Mouse (Mus musculus): Measurements from ENCODE around the gene Atf1. TPM values are rescaled to one million over a fixed set of nuclear protein-coding genes. Genes with fewer than 3 reads are reported as not detected.
"Not testable (repeated sequence)": the region's sequence is repeated elsewhere in the genome, so short reads cannot be mapped to it uniquely, and the experiment has no call there.

The Atf1 gene
- polyA plus RNA-seq, 1 experiment from 2014 or later, result 31.1 TPM

DNA sequence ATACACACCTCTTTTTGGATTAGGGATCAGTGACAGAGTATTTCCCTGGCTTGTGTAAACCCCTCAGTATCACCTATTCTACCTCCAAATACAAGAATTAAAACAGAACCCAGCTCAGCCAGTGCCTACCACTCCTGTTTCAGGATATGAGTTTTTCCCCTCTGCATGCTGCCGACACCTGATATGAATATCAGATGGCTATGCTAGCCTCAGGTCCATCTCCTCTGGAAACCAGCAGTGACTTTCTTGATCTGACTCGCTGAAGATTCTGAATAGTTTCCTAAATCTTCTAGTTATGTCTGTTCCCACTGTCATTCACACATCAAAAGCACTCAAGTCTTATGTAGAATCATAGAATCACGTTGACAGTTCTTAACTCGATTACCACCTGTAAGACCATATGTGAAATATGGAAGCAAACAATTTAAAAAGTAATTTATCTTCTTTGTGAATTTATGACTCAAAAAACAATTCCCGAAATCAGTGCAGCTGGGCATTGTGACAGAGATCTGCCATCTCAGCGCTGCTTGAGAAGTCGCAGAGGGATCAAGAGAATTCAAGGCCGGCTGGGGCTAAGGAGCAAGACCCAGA, 75.9 kb downstream of the Atf1 start:
- H3K4me3 ChIP-seq, result peak overlapping the region; percentile 47; the same call in 1 of the 2 replicates
- no peak for ATAC-seq (ENCODE audit: low FRiP score)

DNA sequence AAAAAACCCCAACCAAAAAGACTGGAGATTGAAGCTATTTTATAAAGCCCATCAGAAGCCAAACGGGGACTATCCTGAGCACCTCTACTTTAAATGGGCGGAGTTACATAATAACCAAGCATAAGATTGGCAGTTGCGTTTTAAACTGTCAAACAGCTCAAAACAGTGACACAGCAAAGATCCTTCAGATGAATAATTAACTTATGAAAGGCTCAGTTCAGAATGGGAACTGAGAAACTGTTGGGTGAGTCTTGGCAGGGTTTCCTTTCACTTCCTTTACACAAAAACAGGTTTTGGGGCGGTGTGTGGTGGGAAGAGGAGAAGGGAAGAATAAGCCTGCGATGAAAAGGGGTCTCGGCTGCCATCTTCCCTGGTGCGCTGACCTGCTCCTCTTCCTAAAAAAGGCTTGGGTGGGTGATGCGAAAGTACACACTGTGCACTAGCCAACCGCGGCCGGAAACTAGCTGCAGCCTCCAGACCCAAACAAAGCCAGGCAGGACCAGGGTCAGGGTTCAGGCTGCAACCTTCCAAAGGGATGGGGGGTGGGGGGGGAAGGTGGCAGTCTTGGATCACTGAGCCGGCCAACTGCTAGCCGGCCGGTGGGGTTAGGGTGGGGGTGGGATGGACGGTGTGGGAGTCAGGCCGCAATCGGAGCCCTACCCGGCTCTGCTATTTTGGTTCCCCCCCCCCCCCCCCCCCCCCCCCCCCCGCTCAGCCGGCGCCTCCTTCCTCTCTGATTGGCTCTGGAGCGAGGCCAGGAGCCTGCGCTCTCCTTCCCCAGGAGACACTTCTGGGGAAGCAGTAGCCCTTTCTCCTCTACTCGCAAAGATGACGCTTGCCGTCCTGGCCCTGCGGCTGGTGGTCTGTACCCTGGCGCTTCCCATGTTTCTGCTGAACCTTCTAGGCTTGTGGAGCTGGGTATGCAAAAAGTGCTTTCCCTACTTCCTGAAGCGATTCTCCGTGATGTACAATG, 76.7 kb downstream of the Atf1 start, which contains the start of gene Mettl7a1:
Gene Mettl7a1 (plus strand): TSS at position 122 of the 973 bp plus-strand sequence.
- peak; percentile 87 for ATAC-seq (ENCODE audit: low FRiP score)
- Histone ChIP-seq H3K4me3 (peak within 1 kb of the TSS; percentile 47), H3K9me3 (replicated peaks) (no peaks in the 10 kb centered on the region), H3K9ac (peak within 1 kb of the TSS; percentile 72), H3K27me3 (no peaks in the 10 kb centered on the region), H3K27ac (peak within 1 kb of the TSS; percentile 88), H3K36me3 (no peaks in the 10 kb centered on the region), H3K4me1 (peaks cover 4% of the 10 kb centered on the region; the same call in 1 of the 2 replicates), H3K4me2 (replicated peaks) (peak within 1 kb of the TSS; percentile 76)
- WGBS, result 3% methylated on average over 18 of the region's 30 CpGs

More for the DNA sequence above, 75.9 kb downstream of the Atf1 start:
- Histone ChIP-seq H3K36me3 (no peaks in the 10 kb centered on the region), H3K4me2 (replicated peaks) (peak overlapping the region; percentile 76), H3K4me1 (peaks cover 4% of the 10 kb centered on the region; the same call in 1 of the 2 replicates), H3K9me3 (replicated peaks) (no peaks in the 10 kb centered on the region), H3K9ac (no peak overlapping the region), H3K27me3 (no peaks in the 10 kb centered on the region), H3K27ac (no peak overlapping the region)
- 59% methylated on average over 8 of the region's 8 CpGs for WGBS

DNA sequence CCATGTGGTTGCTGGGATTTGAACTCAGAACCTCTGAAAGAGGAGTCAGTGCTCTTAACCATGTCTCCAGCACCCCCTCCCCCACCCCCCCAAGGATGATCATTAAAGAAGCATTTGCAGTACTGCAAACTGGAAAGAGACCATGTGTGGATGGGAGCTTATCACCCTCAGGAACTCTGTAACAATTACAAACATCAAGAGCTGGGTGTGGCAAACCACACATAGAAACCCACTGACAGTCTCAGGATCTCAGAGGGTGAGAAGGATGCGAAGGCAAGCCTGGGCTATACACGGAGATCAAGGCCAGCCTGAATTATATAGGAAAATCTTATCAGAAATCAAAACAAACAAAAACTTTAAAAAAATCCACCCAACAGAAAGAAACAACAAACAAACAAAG, 78.6 kb downstream of the Atf1 start:
- Histone ChIP-seq H3K9ac (no peak overlapping the region), H3K4me3 (no peak overlapping the region), H3K27ac (no peak overlapping the region), H3K4me2 (replicated peaks) (no peak overlapping the region), H3K4me1 (peaks cover 4% of the 10 kb centered on the region; the same call in 1 of the 2 replicates), H3K9me3 (replicated peaks) (no peaks in the 10 kb centered on the region), H3K27me3 (no peaks in the 10 kb centered on the region), H3K36me3 (no peaks in the 10 kb centered on the region)
- no peak for ATAC-seq (ENCODE audit: low FRiP score)
- WGBS, result 90% methylated on average over 2 of the region's 2 CpGs

DNA sequence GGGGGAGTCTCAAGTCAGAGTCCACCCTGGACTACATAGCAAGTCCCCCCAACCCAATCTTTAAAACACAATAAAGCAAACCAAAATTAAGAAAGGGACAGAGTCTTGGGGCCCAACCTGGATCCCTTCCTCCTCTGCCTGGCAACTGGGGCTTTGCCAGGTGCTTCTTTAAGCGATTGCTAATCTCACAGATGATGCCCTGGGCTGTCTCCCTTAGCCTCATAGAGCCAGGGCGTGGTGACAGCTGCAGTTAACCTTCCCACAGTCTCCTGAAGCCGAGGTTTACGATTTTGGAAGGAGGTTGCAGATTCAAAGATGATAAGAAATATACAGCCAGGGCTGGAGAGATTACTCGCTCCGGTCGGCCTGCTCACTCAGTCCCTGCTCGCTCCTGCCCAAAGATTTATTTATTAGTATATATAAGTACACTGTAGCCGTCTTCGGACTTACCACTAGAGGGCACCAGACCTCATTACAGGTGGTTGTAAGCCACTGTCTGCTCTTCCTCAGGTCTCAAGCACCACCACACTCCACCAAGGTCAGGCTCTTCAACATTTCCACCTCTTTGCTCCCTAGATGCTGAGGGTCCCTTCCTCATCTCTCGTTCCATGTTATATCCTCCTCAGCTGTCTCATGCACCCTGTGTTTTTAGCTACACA, 79.9 kb downstream of the Atf1 start:
- not testable (repeated sequence) for H3K9ac ChIP-seq; ATAC-seq (ENCODE audit: low FRiP score); H3K9me3 ChIP-seq (replicated peaks); H3K4me3 ChIP-seq; H3K4me1 ChIP-seq; H3K27me3 ChIP-seq; H3K4me2 ChIP-seq (replicated peaks); H3K36me3 ChIP-seq; H3K27ac ChIP-seq
- 53% methylated on average over 11 of the region's 11 CpGs for WGBS

Other genes with a start within 250 kb of the Atf1 start
- gene Dip2b, start 189.2 kb upstream of the Atf1 start, polyA plus RNA-seq (2016; fragmentation: Nextera tagmentation; extraction: Ambion mirVana), result 26.8 and 27.5 TPM in 2 replicates
- gene Tmprss12, start 53.0 kb downstream of the Atf1 start, polyA plus RNA-seq (2016; fragmentation: Nextera tagmentation; extraction: Ambion mirVana), result not detected in 2 replicates
- 3.9 and 4.8 TPM in 2 replicates for gene Mettl7a1, start 76.3 kb downstream of the Atf1 start, polyA plus RNA-seq (2016; fragmentation: Nextera tagmentation; extraction: Ambion mirVana)
- 0.17 and 0.22 TPM in 2 replicates for gene Mettl7a3, start 107.1 kb downstream of the Atf1 start, polyA plus RNA-seq (2016; fragmentation: Nextera tagmentation; extraction: Ambion mirVana)
- 0.16 TPM in 1 of 2 replicates, not detected in the other for gene Methig1, start 125.3 kb downstream of the Atf1 start, polyA plus RNA-seq (2016; fragmentation: Nextera tagmentation; extraction: Ambion mirVana)
- not detected in 2 replicates for gene Mettl7a2, start 125.4 kb downstream of the Atf1 start, polyA plus RNA-seq (2016; fragmentation: Nextera tagmentation; extraction: Ambion mirVana)
- not detected in 2 replicates for gene Higd1c, start 136.7 kb downstream of the Atf1 start, polyA plus RNA-seq (2016; fragmentation: Nextera tagmentation; extraction: Ambion mirVana)
- gene Gm5475, start 194.3 kb downstream of the Atf1 start, polyA plus RNA-seq (2016; fragmentation: Nextera tagmentation; extraction: Ambion mirVana), result 0.12 TPM in 1 of 2 replicates, not detected in the other
- gene Slc11a2, start 197.3 kb downstream of the Atf1 start, polyA plus RNA-seq (2016; fragmentation: Nextera tagmentation; extraction: Ambion mirVana), result 24.6 and 25.8 TPM in 2 replicates
- 43.6 and 45.8 TPM in 2 replicates for gene Letmd1, start 241.2 kb downstream of the Atf1 start, polyA plus RNA-seq (2016; fragmentation: Nextera tagmentation; extraction: Ambion mirVana)

All from hindbrain, embryonic 12.5 days (tissue).